Mouse (Mus musculus): Measurements from ENCODE around the gene Slirp. TPM values are rescaled to one million over a fixed set of nuclear protein-coding genes. Genes with fewer than 3 reads are reported as not detected.

Slirp gene
- total RNA-seq (2021) = 100 to 1,000 TPM; 164 to 167 TPM
- long read RNA-seq, experiment 1, transcript Slirp-204 (4 exons, 2,701 nt) = major isoform, 45 of 67 reads
- long read RNA-seq, experiment 1, partial matches to known transcripts = 14 of 67 reads
- long read RNA-seq, experiment 1, other reads (novel, unspliced or antisense) = 6 of 67 reads
- long read RNA-seq, experiment 2, transcript Slirp-204 (4 exons, 2,701 nt) = major isoform, 46 of 67 reads
- long read RNA-seq, experiment 2, partial matches to known transcripts = 20 of 67 reads
- long read RNA-seq, experiment 2, other reads (novel, unspliced or antisense) = 1 of 67 reads

DNA sequence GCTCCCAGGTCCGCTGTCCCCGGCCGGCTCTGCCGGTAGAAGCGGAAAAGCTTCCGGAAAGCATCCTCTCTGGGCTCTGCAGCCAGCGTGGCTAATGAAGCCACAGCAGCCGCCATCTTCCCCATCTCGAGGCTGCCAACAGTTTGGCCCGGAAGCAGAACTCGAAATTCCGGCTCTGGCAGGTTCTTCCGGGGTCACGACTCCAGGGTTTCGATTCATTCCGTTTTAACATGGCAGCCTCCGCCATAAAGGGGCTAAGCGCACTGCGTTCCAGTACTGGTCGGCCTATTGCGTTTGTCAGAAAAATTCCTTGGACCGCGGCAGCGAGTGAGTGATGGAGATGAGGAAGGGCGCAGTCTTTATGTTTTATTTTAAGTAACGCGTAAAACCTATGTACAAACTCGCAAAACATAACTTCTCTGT is at the start of gene Slirp, which contains the start of gene Alkbh1:
TSS of gene Slirp (plus strand) at position 197 of the 423 bp plus-strand sequence.
TSS of gene Alkbh1 (minus strand) at position 318 of the 423 bp plus-strand sequence.
- DNase-seq (ENCODE audit: low spot score in 2 of 2) = peak; percentile 78 to 89

DNA sequence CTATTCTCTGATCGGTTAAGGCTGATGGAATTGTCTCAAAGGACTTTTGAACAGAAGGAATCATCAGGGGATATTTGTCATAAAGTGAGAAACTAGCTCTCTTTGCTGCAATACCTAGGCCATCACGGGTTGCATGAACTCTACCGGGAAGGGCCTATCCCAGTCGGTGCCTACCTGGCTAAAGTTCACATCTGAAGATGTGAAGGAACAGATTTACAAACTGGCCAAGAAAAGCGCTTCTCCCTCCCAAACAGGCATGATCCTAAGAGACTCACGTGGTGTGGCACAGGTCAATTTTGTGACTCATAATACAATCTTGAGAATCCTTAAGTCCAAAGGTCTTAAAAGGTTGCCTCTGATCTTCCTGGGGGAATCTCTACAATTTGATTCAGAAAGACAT is 49.4 kb upstream of the Slirp start:
- no peak for DNase-seq (ENCODE audit: low spot score in 2 of 2)

DNA sequence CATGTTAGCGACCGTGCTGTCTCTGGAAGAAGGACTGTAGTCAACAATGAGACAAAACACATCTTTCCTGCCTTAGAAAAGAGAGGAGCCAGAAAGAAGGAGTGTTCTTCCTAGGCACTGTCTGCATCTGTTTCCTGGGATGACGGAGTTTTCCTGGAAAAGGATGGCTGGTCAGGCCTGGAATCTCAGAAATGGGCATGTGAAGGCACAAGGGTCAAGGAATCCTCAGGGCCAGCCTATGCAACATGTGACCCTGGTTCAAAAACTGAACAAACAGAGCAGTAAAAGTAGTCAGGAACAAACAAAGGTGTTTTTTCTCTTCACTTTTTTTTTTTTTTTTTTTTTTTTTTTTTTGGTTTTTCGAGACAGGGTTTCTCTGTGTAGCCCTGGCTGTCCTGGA is 46.6 kb upstream of the Slirp start:
- DNase-seq (ENCODE audit: low spot score in 2 of 2) = no peak

DNA sequence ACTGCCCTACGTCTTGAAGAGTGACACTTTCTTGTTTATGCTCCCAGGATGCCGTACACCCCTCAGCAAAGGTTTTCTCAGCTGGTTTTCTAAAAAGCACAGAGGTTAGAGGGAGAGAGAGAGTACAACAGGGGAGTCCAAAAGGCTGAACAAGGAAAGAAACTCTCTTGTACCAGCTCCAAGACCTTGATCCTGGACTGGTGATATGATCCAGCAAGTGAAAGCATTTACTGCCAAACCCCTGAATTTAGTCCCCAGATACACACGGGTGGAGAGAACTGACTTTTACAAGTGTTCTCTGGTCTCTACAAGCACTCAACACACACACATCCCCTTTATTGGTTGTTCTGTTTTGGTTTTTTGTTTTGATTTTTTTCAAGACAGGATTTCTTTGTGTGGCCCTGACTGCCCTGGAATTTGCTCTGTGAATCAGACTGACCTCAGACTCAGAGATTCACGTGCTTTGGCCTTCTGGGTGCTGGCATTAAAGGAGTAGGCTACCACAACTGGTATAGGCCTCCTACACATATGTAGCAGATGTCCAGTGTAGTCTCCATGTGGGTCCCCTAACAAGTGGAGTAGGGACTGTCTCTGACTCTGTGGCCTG is 45.8 kb upstream of the Slirp start:
- DNase-seq (ENCODE audit: low spot score in 2 of 2) = no peak

DNA sequence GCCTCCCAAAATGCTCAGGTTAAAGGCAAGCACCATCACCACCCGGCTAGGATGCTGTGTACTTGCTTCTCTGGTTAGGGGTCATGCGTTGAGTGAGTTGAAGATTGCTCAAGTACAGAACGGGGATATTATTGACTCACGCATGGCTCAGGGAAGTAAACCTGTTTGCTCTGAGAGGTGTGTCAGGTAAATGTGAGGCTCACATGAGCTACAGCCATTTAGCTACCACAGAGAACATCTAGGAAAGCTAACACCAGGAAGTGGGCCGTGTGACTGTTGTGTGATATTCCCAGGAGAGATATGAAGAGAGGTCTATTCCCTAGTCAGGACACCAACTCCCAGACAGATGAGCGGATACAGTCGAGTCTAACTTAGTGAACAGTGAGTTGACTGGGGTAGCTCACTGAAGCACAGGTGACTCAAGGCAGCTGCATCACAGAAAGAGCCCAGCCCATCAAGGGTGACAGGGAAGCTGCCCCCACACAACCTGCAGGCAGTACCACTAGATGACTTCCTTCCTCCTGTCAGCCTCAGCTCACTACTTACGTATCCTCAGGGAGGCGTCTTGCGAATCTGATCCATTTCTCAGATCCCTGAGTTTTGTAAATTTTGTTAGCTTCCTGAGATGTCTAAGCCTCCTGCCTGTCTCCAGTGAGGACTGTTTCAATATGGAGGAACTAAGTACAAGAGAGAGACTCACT is 44.4 kb upstream of the Slirp start:
- DNase-seq (ENCODE audit: low spot score in 2 of 2) = no peak

DNA sequence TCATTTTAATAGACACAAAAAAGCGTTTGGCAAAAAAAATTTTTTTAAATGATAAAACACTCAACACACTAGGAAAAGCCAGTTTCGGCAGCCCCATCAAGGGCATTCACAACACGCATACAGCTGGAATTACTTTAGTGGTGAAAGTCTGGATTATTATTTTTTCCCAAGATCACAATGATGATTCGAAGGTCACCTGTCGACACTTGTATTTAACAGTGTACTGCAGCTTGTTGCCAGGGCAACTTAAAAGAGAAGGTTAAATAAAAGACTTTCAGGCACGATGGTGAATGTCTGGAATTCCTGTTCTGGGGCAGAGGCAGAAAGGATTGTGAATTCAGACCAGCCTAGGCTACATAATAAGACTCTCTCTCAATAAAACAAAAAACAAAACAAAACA is 41.8 kb upstream of the Slirp start:
- no peak for DNase-seq (ENCODE audit: low spot score in 2 of 2)

DNA sequence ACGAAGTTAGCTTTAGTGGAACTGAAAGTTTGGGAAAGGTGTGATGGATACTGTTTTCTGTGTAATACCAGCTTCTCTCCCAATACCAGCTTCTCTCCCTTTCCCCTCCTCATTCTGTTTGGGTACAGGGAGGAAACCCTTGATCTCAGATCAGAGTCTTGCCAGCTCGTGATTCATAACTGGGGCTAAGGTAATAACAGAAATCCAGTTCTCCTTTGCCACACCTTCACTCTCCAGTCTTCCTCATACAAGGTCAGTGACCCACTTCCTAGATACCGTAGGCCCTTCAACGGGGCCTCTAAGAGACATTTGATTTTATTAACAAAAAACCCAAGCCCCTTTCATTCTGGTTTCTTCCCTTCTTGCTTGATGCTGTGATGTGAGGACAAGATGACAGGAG is 38.5 kb upstream of the Slirp start:
- DNase-seq (ENCODE audit: low spot score in 2 of 2) = no peak

DNA sequence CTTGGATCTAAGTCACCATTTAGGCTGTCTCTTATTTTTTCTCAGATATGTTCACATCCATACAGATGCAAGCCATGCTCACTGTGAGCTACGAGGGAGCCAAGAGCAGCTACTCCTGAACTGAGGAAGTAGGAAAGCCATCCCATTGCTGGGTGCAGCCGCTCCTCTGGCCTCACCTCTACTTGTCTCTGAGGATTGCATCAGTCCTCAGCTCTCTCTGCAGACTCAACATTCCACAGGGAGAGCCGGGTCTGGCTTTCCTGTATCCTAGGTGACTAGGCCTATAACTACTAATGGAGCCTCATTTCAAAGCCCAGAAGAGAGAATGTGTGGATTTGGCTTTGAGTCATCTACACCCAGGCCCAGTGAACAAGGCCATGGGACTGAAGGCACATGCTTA is 38.0 kb upstream of the Slirp start:
- no peak for DNase-seq (ENCODE audit: low spot score in 2 of 2)

DNA sequence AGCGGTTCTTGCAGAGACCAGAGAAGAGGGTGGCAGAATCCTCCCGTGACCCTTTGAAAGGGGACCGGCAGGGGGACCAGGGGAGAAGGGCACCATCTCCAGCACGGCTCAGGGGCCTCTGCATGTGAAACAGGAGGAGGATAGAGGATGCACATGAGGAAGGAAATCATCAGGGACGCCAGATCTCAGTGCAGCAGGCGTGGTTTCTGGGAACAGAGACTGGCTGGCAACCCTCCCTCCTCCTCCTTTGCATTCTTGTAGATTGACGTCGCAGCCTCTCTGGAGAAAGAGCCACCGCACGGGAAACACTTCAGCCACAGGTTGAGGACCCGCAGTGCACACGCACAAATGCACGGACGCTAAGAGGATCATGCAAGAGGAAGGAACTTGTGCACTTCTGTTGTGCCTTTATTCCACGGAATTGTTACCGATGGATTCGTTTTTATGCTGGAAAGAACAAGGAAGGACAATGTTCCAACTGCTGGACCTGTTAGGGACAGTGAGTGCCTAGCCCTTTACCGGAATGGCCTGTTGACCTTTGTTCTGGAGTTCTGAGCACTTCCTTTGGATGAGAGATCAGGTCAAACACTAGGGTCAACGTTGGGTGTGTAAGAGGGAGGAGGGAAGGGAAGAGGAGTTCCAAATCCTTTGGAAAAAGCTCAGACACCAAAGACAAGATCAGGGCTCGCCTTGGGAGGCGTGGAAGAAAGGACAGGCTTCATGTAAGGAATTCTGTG is 35.7 kb upstream of the Slirp start:
- peak in 1 of 2 experiments; percentile 16 for DNase-seq (ENCODE audit: low spot score in 2 of 2)

DNA sequence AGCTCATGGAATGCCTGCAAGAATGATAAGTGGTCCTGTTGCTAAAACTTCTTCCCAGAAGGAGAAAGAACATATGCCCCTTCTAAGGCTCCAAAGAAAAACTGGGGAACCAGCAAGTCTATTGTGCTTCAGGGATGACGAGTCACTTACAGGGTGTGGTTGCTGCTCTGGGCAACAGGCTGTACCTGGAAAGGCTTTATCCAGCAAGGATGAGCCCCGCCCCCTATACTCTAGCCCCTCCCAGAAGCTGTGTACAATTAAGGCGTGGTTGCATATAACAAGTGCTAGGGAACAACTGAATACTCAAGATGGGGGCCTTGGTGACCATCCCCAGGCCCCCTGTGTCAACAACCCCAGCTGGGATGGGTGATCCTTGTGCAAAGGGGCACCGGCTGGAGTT is 34.6 kb upstream of the Slirp start:
- no peak for DNase-seq (ENCODE audit: low spot score in 2 of 2)

DNA sequence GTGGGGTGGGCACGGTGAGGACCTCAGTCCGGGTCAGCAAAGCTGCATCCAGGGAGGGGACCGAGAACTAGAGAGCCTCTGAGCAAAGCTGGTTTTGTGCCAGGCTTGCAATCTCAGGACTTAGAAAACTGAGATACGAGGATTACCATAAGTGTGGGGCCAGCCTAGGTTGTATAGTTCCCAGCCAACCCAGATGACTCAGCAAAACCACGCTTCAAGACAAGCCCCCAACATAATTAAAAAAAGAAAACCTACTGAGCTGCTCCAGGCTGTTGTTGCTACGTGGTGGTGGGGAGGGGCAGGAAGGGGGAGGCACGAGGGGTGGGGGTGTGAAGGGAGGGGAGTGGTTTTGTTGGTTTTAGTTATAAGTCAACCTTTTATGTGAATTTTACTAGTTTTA is 32.7 kb upstream of the Slirp start:
- DNase-seq (ENCODE audit: low spot score in 2 of 2) = no peak

DNA sequence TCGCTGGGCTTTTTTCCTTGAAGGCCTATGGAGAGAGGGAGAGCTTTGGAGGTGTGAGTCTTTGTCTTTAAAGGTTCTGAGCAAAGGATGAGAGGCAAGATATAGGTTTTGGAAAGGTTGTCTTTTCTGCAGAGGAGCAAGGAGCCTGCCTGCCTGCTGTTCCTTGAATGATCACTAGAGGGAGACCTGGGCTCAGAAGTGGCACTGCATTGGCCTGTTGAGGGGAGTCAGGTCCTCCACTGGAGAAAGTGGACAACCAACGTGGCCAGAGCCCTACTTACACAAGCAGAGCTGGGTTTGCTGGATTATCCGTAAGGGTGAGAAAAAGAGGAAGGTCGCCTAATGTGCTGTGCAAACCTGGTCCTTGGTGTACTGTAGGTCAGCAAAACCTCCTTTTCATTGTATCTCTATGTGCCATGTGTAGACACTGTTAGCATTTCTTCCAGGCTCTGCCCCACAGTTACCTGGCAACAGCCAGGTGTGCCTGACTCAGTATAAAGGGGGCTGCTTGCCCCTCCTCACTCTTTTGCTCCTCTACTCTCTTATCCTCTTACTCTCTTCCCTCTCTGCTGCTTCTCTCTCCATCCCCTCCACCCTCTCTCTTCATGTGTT is 30.4 kb upstream of the Slirp start:
- DNase-seq (ENCODE audit: low spot score in 2 of 2) = peak; percentile 26 to 71

DNA sequence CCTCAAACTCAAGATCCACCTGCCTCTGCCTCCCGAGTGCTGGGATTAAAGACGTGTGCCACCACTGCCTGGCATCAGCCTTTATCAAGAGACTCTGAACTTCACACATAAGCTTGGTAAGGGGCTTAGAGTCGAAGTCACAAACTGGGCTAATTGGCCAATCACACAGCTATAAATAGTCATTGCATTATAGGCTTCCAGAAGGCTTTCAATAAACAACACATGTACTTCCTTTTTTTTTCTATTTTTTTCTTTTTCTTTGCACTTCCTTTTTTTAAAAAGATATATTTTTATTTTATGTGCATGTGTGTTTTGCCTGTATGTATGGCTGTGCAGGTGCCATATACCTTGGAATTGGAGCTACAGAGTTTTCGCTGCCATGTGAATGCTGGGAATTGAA is 28.3 kb upstream of the Slirp start:
- DNase-seq (ENCODE audit: low spot score in 2 of 2) = no peak

DNA sequence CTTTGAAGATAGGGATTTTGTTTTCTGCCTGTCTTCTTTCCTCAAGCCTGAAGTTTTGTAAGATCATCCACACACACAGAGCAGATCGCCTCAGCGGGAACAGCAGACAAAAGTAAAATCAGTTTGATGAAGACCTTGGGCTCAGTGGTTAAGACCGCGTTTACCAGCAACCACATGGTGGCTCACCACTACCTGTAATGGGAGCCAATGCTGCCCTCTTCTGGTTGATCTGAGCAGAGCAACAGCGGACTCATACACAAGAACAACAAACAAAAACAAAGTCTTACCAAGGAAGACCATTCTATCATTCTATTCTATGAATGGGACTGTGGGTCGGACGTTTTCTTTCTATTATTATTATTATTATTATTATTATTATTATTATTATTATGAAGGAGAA is 27.0 kb upstream of the Slirp start:
- DNase-seq (ENCODE audit: low spot score in 2 of 2) = peak in 1 of 2 experiments; percentile 36

DNA sequence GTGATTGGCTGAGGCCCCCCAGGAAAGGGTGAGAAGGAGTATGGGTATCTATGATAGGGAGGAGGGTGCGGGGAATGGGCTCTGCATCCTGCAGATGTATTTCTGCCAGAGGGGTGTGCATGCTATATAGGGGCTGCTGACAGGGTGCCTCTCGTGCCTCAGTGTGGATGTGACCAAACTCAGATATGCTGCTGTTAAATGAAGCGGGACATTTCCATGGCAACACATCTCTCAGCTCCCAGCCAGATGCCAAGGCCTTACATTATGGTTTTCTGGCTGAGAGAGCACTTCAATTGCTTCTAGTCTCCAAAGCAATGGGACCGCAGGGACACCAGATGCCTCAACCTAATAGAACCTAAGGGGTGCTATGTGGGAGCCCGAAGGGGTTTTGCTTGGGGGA is 24.8 kb upstream of the Slirp start:
- DNase-seq (ENCODE audit: low spot score in 2 of 2) = no peak

DNA sequence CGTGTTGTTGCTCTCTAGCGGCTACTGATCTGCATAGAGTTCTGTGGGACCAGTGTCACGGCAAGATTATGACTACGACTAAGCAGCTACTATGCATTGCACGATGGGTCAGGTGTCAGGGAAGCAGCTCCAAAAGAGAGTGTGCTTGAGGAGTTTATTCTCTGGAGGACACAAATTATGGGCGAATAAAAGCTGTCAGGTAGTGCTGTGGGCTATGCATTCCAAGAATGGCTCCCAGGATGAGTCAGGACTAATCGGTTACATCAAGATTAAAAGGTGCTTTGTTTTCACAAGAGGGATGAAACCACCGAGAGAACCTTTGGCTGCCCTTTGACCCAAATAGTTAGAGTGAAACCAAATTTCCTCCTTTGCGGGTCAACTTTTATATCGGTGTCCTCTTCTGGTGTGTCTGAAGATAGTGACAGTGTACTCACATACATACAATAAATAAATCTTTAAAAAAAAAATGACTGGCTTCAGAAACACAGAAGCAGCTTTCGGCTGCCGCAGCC is 23.7 kb upstream of the Slirp start:
- DNase-seq (ENCODE audit: low spot score in 2 of 2) = no peak

DNA sequence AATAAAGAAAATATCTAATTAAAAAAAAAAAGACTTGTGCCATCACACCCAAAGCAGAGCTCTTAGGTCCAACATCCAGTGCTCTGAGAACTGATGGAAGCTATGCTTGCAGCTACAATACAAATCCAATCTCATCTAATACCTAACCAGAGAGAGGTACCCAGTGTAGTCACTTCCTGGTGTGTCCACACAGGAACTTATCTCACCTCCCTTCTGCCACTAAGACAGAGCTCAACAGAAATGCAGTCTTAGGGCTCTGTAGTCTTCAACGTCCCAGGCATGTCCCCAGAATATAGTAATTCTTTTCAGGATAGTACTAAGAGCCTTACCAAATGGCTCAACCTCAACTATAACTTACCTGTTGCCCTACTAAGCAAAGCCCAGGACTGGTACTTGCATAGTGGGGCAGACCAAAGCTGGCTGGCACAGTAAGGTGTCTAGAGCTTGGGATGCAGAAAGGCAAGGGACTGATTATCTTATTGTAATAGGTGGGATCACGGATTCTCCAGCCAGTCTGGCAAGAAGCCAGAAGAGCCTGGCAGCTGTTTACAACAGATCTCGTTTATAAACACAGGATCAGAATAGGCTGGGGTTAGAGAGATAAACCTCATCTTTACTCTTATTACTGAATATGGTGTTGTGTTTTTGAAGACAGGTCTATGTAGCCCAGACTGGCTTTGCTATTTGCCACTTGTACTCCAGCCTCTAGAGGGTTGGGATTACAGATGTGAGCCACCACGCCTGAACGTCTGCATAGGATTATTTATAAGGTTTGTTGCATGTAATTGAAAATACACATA is 21.8 kb upstream of the Slirp start:
- DNase-seq (ENCODE audit: low spot score in 2 of 2) = no peak

DNA sequence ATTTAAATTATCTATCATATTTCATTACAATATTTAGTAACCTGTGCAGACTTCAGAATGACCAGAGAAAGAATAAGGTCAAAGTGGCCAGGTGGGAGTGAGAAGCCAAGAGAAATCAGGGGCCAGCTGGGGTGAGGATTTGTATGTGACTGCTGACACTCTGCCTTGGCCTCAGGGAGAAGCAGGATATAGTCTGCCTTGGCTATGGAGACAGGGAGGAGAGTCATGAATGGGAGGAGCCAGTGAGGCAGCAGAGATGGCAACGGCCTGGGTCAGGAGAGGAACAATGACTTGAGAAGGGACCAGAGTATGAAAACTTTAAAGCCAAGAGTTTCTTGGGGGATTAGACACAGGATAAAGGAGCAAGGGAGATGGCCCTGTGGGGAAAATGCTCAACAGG is 20.0 kb upstream of the Slirp start:
- no peak for DNase-seq (ENCODE audit: low spot score in 2 of 2)

DNA sequence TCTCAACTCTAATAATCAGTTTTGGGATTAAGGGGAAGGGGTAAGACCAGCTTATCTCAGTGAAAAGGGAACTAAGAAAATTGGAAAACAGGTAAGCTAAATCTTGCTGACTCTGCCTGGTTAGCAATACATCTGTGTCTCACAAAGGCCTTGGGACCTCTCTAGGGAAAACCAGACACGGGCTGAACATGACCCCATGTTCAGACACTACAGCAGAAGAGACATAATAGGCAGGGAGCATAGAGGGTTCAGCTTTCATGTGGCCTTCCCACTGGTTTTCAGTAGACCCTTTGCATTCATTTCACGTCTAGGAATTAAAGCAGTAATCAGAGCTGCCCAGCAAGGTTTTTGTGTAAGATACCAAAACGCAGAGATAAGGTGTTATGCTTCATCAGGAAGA is 19.2 kb upstream of the Slirp start:
- no peak for DNase-seq (ENCODE audit: low spot score in 2 of 2)

DNA sequence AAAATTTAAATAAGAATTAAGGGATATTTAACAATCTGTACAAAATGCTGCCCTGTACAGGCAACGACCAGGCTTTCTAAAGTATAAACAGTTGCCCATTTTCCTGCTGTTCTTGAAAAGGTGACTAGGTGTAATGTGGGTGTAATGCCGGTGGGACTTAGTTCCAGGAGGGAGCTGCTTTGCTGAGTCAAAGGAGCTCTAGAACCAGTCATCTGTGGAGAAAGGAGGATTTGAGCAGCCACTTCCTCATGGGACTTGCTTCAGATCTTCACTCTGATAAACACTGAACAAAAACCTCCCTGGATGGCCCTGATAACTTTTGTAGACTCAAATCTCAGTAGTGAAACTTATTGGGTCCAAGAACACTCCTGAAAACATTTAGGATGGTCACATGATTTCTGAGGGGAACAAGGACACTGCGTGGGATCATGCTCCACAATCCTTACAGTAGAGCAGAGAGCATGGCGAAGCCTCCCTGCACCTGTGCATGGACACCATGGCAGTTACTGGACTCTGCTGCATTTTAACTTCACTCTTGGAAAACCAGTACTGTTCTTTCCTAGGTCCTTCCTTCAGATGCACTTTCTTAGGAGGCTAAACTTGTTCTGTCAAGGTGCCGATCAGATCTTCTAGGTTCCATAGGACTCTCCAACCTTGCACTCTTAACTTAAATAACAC is 17.2 kb upstream of the Slirp start:
- no peak for DNase-seq (ENCODE audit: low spot score in 2 of 2)
